Mouse (Mus musculus): Measurements from ENCODE around the gene Foxp1.

DNA sequence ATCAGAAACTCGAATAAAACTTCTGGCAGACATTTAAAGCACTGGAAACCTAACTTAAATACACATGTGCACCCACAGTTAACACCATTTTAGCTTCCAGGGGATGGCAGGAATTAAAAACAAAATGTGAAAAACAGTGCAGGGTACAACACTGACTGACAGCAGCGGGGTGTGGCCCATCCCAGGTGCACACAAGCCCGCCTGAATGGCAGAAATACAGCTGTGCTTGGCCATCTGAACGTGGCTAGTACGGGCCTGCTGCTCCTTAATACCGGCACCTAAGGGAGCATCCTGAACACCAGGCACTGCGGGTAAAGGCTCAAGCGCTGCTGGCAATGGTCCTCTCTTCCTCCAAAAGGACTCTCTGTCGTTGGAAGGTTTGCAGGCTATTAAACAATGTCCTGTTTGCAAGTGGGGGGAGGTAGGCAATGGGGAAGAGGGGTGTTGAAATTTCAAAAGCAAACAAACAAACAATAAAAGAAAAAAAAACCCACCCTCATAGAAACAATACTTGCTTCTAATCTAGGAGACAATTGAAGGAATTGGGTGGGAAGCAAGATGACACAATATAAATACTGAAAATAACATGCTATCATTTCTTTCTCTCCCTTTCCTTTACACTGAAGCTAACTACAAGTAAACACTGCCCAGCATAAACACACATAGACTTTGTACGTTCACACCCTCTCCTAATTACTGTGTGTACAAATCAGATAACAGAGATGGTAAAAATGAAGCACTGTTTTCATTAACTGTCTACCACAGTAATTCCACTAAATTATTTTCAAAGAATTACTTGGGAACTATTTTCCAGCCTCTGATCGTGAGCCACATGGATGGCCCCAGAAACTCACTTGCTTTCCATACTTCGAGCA, 501.7 kb downstream of the Foxp1 start:
- TF ChIP-seq EP300 (IDR thresholded peaks at IDR 0.05; ENCODE audit: low read depth) (no peak), CTCF (IDR thresholded peaks at IDR 0.05; ENCODE audit: low read depth) (no peak)
